Mouse (Mus musculus) brain, embryonic 14.5 days (tissue): ENCODE data around the gene Syt5. TPM values are rescaled to one million over a fixed set of nuclear protein-coding genes. Genes with fewer than 3 reads are reported as not detected.
"Not testable (repeated sequence)": the region's sequence is repeated elsewhere in the genome, so short reads cannot be mapped to it uniquely, and the experiment has no call there.

Experiments
- DNase-seq: peaks from one replicate; pipeline ENCODE4 v3.0.0-alpha.2; 2011; ENCODE audit warnings: low read depth
- CTCF ChIP-seq: fragments of 200-500 bp; IDR thresholded peaks from 2 replicates; pipeline ENCODE4 v1.5.1; 2012; ENCODE audit warnings: inconsistent platforms, mild to moderate bottlenecking, moderate library complexity, borderline replicate concordance; ENCODE audit not compliant: insufficient read depth, insufficient read length; ENCODE audit errors: extremely low read depth
- POLR2A ChIP-seq: fragments of 200-500 bp; IDR thresholded peaks from 2 replicates; pipeline ENCODE4 v1.6.1; 2012; ENCODE audit warnings: mild to moderate bottlenecking, inconsistent platforms, borderline replicate concordance; ENCODE audit not compliant: poor library complexity, insufficient read depth, insufficient read length, severe bottlenecking; ENCODE audit errors: extremely low read depth
- polyA plus RNA-seq: library from polyadenylated mRNA; depleted of rRNA; stranded (reverse); fragments of >200 nt; gene quantifications from 2 replicates; pipeline ENCODE4 v1.2.3, GENCODE M21; 2012; rRNA removed

The Syt5 gene
- polyA plus RNA-seq, result 103 and 105 TPM in 2 replicates

- peak; percentile 8; the same call in 1 of the 2 replicates for TF ChIP-seq POLR2A
- no peak for TF ChIP-seq CTCF
Measured at GRCm38 (mm10) chr7:4547221-4547641, at the start of gene Syt5. Gene Syt5, minus strand, starts transcription at chr7:4547541.

DNA sequence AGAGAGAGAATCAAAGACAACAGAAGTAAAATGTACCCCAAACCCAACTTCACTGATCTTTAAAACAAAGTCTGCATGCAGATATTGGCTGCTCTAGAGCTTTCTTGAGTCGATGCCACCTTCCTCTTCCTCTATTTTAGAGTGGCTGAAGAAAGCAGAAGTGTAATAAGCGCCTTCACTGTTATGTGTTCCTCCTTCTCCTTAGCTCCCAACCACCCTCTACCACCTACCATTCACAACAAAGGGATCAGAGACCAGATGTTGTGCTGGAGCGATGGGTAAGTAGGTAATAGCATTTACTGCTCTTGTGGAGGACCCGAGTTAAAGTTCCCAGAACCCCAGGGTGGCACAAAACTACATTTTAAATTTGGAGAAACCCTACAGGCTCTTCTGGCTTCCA is 49.7 kb upstream of the Syt5 start:
- not testable (repeated sequence) for DNase-seq

More at GRCm38 (mm10) chr7:4547221-4547641, at the start of gene Syt5:
- peak; percentile 89 for DNase-seq

DNA sequence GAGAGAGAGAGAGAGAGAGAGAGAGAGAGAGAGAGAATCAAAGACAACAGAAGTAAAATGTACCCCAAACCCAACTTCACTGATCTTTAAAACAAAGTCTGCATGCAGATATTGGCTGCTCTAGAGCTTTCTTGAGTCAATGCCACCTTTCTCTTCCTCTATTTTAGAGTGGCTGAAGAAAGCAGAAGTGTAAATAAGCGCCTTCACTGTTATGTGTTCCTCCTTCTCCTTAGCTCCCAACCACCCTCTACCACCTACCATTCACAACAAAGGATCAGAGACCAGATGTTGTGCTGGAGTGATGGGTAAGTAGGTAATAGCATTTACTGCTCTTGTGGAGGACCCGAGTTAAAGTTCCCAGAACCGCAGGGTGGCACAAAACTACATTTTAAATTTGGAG is 34.1 kb upstream of the Syt5 start:
- not testable (repeated sequence) for DNase-seq

GRCm38 (mm10) chr7:4572361-4572760 is 25.0 kb upstream of the Syt5 start:
- DNase-seq, result not testable (repeated sequence)

- DNase-seq, result no peak
- no peak for TF ChIP-seq POLR2A
- TF ChIP-seq CTCF, result peak; percentile 6; the same call in 1 of the 2 replicates
Measured at GRCm38 (mm10) chr7:4562660-4563059, 15.3 kb upstream of the Syt5 start.

- DNase-seq, result no peak
- TF ChIP-seq POLR2A (no peak), CTCF (no peak)
Measured at GRCm38 (mm10) chr7:4557167-4557560, 9.8 kb upstream of the Syt5 start.

- TF ChIP-seq POLR2A (no peak), CTCF (peak; percentile 96)
- peak; percentile 96 for DNase-seq
Measured at GRCm38 (mm10) chr7:4556256-4557166, 9.2 kb upstream of the Syt5 start.

DNA sequence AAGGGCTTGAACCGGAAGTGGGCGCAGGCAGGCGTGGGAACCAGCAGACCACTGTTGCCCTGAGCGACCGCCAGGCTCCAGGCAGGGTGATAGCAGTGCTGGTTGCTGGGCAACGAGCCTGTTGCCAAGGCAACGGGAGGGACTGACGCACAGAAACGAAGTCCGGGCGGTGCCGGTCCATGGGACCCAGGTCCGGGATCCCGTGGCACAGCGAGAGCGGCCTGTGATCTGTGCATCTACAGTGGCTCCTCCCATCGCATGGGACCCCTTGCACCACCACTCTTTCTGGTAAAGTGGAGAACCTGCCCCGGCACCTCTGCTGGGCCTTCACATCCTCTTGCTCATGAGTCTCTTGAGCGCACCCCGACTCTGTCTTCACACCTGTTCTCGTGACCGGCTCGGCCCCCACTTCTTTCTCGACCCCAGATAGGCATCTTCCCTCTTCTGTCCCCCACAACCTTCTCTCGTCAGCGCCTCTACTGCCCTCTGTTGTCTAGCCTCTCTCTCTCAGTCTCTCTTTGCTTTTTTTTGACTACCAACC is 680 bp downstream of the Syt5 start:
- TF ChIP-seq CTCF (peak; percentile 20; the same call in 1 of the 2 replicates), POLR2A (0 out of 2 replicates have a peak, but pooled peaks have one; percentile 25)
- DNase-seq, result peak; percentile 96

GRCm38 (mm10) chr7:4546050-4546449 is 1.3 kb downstream of the Syt5 start:
- TF ChIP-seq CTCF, result no peak
- no peak for TF ChIP-seq POLR2A
- DNase-seq, result no peak

- TF ChIP-seq POLR2A, result no peak
- DNase-seq, result no peak
Measured at GRCm38 (mm10) chr7:4542013-4542412, 5.3 kb downstream of the Syt5 start.

DNA sequence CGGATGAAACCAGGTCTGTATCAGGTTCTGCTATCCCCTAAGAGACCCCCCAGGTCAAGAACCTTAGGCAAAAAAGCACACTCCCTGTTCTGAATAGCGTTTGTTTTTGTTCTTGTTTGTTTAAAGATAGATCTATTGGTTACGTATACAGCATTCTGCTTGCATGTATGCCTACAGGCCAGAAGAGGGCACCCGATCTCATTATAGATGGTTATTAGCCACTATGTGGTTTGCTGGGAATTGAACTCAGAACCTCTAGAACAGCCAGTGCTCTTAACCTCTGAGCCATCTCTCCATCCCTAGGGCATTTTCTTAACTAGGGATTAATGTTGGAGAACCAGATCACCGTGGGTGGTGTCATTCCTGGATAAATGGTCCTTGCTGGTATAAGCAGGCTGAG is 6.0 kb downstream of the Syt5 start:
- DNase-seq, result no peak
- no peak for TF ChIP-seq CTCF
- no peak for TF ChIP-seq POLR2A

DNA sequence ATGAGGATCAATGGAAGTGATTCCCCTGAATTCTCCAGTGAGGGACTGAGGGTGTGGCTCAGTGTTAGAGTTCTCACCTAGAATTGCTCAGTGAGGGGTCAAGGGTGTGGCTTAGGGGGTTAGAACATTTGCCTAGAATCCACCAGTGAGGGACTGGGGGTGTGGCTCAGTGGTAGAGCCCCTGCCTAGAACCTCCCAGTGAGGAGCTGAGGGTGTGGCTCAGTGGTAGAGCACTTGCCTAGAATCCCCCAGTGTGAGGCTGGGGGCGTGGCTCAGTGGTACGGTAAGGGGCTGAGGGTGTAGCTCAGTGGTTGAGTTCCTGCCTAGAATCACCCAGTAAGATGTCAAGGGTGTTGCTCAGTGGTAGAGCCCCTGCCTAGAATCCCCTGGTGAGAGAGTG is 8.3 kb downstream of the Syt5 start:
- no peak for TF ChIP-seq POLR2A
- TF ChIP-seq CTCF, result no peak
- DNase-seq, result no peak
